Mouse (Mus musculus): ENCODE results near the gene Pip5k1c.

Gene Pip5k1c

DNA sequence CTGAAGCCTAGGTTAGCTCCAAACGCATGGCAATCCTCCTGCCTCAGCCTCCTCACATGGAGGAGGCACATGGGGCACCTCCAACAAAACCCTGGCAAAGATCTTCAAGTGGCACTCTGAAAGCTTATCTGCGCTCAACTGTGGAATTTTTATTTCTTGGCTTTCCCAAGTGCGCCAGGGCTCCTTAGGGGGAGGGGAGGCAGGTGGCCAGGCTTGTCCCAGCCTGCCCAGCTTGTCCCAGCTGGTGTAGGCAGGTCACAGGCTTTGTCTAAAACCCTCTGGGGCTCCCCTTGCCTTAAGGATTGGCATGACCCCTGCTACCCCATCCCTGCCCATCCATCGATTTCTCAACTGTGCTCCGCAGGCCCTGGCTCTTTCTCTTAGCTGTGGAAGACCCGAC, 8.6 kb upstream of the Pip5k1c start:
- no peak for DNase-seq (ENCODE audit: low spot score)

DNA sequence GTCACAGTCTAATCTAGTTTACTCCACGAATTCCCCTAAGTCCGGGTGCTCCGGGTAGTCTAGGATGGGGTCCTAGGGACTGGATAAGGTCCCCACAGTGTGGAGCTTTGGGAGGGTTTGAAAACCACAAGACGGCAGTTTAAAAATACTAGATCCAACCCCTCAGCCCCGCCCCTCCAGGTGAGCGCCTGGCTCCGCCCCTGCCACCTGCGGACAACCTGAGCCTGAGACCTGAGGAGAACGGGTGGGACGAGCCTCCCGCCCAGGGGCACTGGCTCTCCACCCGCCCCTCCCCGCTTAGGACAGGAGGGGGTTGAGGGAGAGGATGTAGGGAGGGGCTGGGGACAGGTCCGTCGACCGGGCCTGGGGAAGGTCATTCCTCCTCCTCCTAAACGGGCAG, 8.0 kb upstream of the Pip5k1c start:
- DNase-seq (ENCODE audit: low spot score): no peak

DNA sequence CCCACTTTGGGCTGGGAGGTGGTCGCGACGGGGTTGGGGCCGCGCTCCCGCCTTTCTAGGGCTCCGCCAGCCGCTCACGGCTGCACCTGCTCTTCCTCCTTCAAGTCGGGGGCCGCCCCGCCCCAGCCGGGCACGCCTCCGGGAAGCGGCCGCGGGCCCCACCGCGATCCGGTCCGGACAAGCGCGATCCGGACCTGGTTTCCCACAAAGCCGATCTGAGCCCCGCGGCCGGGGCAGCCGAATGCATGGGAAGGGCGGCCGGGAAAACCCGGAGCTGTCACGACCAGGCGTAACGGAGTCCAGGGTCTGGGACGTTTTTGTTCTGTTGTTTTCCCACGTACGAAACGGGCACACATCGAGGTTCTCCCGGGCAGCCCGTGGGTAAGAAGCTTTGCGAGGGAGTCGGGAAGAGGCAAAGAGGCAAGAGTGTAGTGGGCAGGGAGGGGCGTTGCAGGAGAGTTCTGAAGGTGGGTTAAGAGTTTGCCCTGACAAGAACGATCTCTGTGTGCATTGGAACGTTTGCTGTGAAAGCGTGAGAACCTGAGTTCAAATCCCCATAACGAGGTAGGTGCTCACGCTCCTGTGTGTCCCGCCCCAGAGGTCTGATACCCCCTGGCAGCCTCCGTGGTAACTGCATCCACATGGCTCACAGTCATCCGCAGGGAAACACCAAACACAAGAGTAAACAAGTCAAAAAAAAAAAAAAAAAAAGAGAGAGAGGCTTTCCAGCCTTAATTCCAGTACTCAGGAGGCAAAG, 6.9 kb upstream of the Pip5k1c start:
- DNase-seq (ENCODE audit: low spot score): peak; percentile 93

DNA sequence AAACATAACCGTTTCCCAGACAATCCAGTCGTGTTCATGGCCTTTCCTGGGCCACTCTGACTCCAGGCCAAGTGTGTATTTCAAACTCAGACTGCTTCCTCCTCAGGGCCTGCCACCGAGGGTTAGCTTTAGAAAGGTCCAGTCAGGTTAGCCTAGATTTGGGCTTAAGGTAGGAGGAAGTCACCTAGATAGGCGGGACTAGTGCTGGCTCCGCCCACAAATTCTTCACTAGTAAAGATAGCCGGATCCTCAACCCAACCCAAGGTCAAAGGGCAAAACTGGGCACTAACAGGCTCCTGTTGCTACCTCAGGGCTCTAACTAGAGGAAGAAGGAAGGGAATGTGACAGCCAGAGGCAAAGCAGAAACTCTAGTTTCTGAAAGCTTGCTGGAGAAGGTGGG, 6.2 kb upstream of the Pip5k1c start:
- DNase-seq (ENCODE audit: low spot score): no peak

DNA sequence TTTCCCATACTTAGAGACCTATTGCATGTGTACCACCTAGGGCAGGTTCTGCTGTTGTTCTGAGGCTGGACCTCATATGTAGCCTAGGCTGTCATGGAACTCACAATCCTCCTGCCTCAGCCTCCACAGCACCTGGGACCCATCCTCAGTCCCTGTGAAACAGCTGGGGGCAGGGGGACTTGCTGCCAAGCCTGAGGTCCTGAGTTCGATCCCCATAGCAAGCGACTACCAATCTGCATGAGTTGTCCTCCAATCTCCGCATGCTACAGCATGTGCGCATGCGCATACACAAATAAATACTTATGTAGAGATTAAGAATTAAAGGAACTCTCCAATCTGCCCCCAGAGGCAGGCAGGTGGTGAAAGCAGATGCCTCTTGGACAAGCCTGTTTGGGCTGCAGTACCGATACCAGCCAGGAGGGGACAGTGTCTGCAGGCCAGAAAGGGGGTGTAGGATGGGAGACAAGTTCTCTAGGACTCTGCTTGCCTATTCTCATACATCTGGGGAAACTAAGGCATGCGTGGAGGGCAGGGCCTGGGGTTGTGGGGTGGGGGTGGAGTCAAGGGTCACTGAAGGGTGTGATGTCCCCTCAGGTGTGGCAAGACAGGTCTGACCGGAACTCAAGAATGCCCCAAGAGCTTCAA, 5.1 kb upstream of the Pip5k1c start:
- peak; percentile 66 for DNase-seq (ENCODE audit: low spot score)

DNA sequence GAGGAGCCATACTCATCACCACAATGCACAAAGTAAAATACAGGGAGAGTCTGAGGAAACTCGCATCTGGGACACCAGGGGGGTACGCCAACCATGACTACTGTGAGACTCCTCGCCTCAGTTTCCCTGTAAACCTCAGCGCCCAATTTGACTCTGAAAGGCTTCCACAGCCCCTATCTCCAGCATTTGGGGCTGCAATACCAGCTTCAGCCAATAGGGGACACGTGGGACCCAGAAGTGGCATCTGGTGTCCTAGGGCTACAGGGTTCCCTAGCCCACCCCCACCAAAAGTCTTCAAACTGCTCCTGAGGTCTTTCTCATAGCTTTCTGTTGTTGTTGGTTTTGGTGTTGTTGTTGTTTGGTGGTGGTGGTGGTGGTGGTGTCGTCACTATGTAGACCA, 4.2 kb upstream of the Pip5k1c start:
- DNase-seq (ENCODE audit: low spot score): no peak

DNA sequence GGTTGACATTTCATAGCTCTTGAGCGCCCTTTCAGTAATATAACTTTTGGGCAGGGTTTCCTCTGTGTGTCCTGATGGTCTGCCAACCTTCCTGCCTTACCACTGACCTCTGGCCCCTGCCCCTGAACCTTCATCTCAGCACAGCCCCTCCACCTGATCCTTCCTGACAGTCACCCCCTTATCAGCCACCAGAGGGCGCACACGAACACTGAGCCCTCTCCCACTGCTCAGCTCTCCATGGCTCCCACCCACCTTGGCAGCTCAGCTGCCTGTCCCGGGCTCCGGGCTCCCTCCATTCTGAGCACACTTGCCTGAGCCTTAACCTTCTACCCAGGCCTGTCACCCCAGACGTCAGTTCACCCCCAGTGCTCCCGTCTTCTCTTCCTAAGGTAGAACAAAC, 3.5 kb upstream of the Pip5k1c start:
- peak; percentile 56 for DNase-seq (ENCODE audit: low spot score)

DNA sequence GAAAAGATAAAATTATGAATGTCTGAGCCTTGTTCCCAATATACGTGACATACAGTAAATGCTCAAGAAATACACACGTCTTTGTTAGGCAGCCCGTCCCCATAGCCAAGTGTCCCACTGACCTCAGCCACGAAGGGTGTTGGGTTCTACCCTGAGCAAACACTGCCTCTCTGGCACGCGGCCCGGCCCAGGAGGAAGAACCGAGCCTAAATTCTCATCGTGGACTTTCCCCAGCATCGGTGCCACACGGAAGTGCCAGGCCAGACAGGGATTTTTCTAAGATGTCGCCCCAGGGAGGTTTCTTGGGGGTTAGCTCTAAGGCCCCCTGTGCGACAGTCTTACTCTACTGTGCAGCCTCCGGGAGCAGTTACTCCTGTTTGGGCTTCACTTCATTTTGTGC, 3.0 kb upstream of the Pip5k1c start:
- DNase-seq (ENCODE audit: low spot score): no peak

DNA sequence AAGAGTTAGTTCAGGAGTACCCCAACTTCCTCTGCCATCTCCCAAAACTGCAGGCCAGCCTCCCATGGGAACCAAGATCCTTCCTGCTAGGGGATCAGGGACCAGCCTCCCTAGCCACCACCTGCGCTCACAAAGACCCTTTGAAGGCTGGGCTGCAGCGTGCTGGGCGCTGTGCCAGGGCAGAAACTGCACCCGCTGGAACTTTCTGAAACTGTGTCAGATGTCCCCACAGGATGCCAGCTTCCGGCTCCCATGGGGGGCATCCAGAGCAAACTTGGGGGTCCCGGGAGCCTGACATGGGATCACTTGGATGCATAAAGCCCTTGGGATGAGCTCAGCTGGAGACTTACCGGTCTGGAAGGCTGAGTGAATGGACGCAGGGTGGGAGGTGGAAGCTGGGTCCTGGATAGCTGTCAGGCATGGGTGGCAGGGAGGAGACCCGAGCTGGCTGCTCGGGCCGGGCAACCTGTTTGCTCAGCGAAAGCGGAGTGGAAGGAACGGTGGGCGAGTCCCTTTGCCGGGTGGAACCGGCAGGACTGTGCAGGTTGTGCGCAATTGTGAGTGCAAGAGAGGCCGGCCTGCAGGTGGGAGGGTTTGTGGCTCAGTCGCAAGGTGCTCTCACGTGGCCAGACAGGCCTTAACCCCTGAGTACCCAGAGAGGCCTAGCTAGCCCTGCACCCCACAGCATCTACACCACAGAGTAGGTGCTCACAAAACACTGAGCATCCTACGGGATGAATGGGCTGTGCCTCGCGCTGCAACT, 1.9 kb upstream of the Pip5k1c start:
- DNase-seq (ENCODE audit: low spot score): no peak

DNA sequence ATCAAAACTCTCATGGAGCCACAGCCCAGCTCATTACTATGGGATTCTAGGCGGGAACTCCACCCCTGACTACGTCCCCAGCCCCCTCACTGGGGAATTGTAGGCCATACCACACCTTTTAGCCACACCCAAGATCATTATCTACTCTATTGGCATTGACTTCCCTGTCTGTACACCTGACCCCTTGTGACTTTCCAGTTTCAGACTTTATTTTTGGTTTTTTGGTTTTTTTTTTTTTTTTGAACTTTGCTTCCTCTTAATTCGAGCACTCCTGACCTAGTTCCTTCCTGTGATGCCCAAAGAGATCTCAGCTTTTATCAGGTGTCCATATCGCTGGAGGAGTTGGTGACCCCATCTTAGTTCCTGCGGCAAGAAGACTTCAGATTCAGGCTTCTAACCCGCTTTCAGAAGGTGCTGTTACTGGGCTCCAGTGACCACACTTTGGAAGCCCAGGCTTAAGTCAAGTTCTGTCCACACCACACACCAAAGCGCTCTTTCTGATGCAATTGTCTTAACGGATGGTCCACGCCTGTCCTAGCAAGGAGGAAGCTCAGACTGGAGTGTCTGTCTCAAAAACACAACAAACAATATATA, 1.2 kb upstream of the Pip5k1c start, which contains the start of gene Tjp3:
Gene Tjp3, minus strand, starts transcription at position 71 of the 594 bp plus-strand sequence.
- no peak for DNase-seq (ENCODE audit: low spot score)

DNA sequence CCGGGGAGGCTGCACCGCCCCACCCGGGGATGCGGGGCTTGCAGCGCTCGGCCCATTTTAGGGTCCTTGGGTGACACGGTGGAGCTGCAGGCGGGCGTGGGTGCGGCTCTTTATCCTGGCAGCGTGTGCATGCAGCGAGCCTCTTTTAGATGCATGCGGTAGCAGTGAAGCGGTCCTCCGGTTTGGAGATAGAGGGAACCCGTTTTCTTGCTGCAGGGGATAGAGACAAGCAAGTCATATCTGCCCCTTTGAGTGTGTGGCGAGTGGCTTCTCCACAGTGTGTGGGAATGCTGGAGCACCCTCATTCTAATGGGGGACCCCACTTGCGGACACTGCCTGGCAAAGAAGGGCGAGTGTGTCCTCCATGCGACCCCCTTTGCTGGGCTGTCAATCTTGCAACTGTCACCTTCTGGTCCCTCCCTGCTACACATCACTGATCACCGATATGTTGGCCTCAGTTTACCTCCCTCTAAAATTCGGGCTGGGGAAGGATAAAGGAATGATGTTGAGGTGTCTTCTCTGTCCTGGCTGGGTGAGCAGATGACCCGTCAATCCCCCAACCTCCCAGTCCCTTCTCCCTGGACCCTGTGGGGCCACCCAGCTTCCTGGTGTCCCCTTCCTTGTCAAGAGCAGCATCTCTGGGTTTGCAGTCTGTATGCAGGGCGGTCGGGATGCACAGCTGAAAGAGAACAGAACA, 719 bp downstream of the Pip5k1c start:
- DNase-seq (ENCODE audit: low spot score): no peak

DNA sequence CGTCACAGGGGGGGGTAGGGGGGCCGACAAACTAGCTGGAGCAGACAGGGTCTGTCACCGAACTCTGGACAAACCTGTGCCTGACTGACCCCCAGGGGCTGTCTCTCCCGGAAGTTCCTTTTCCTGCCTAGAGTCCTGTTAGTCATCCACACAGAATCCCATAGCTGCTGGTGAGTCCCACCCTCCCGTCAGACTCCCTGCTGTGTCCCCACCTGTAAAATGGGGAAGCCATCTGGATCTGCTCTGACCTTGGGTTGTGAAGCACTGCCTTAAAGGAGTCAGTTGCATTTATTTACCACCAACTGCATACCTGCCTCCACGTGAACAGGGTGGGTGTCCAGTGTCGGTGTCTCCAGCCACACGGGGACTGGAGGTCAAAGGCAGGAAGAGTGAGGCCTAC, 1.7 kb downstream of the Pip5k1c start:
- no peak for DNase-seq (ENCODE audit: low spot score)

DNA sequence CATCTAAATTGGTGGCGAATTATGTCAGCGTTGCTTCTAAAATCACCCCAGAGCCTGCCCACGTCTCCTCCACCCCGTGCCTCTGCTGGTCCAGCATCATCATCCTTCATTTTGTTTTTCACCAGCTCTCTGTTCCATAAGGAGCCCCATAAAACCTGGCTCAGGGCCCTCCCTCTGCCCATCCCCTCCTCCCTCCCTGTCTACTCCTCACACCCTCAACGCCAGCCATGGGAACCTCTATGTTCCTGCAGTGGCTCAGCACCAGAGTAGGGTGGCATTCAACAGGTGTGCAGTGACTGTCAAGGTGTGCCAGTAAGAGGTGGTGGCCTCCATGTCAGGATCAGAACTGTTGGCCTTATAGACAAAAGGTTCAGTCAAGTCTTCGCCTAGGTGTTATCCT, 2.4 kb downstream of the Pip5k1c start:
- DNase-seq (ENCODE audit: low spot score): no peak

DNA sequence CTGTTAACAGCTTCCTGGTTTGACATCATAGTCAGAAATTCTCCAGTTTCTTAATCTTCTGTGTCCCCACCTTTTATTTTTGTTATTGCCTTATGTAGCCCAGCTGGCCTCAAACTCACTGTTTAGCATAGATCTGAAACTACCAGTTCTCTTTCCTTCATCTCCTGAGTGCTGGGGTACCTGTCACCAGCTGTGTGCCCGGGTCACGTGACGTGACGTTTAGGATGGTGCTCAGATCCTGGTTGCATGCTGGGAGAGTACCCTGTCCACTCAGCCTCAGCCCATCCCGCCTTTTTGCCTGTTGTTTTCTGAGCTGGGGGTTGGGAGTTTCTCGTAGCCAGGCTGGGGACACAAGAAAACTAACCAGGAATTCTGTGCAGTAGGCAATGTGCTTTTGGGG, 4.5 kb downstream of the Pip5k1c start:
- no peak for DNase-seq (ENCODE audit: low spot score)

DNA sequence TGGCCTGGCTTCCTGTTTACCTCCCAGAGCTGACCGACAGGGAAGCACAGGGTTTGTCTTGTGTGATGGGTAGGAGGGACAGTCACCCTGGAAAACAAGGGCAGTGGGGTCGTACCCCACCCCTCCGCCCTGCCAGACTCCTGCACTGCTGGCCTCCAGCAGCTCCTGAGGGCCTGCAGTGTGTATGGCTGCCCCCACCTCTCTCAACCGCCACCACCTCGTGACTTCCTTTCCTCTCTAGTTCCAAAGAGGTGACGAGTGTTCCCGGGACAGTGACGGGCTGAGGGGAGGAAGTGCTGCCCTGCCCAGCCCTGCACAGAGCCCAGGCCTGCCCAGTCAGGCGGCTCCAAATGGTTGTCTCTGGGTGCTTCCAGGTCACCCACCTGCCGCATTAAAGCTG, 5.1 kb downstream of the Pip5k1c start:
- no peak for DNase-seq (ENCODE audit: low spot score)

DNA sequence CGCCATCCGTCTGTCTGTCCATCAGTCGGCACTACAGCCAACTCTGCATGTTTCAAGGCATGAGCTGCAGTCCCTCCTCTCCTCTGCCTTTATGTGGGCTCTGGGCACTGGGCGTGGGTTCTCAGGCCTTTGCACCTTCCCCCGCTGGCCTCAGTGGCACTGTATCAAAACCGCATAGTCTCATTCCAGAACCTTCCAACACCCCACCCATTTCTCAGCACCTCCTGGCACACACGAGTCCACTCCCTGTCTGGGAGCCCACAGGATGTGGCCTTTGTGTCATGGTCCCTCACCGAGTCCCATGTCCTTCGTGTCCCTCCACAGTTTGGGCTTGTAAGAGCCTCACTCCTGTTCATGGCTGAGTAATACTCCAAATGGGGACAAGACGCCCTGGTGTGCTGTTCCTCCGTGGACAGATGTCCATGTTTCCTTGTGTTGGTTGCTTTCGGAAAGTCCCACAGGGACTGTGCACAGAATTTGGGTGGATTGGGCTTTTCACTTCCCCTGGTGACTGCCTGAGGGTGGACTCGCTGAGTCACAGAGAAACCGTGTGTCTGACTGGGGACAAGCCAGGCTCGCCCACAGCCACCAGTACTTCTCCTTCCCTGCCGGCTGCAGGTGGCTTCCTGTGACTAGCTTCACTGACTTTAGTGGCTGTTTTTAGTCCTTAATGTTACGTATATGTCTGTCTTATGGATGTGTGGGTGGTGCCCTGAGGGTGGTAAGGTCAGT, 5.8 kb downstream of the Pip5k1c start:
- DNase-seq (ENCODE audit: low spot score): no peak

DNA sequence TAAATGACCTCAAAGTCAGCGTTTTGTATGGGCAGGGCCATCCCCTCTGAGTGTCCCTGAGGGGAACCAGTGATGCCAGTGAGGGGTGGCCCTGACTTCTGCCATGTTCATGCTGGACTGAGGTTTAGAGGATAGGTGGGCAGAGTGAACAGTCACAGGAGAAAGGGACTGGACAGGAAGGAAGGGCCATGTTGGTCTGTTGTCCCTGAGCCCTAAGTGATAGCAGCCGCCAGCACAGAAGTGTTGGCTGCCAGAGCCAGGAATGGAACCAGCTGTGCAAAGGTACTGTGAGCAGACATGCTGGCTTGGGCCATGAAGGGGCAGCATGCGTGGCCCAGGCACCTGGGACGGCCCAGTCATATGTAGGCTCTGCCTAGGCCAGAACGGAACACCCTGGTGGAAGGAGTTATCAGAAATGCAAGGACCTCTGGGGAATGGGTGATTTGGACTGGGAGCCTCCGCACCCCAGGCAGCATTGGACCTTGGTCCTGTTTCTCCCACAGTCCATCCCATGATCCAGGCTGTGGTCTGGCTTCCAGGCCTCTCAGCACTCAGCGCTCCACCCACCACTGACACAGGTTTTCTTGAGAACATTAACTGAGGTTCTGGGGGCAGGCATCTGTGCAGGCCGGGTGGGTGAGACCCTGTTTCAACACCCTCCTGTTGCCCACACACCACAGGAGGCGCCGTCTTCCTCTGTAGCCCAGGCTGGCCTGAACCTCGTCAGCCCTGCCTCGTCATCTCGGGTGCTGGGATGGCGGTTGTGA, 7.0 kb downstream of the Pip5k1c start:
- DNase-seq (ENCODE audit: low spot score): no peak

DNA sequence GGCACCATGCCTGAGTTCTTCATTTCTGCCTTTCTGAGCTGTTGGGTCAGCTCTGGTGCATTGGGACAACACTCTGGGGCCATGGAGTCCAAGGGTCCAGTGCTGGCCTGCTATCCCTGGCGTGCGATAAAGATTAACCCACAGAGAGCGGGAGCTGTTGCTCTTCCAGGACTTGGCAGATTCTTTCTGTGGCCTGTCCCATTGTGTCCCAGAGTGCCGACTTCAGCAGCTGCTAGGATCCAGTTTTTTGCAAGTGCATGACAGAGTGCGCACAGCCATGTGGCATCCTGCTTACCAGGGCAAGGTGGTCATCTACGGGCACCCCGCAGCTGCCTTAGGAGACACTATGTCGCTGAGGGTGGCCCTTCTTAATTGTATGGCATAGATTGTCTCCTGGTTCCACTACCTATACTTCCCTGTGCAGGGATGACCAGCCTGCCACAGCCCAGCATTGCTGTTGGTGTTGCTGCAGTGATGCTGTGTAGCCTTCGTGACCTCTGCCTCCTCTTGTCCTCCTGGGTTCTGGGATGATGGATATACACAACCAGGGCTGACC, 7.7 kb downstream of the Pip5k1c start:
- no peak for DNase-seq (ENCODE audit: low spot score)

DNA sequence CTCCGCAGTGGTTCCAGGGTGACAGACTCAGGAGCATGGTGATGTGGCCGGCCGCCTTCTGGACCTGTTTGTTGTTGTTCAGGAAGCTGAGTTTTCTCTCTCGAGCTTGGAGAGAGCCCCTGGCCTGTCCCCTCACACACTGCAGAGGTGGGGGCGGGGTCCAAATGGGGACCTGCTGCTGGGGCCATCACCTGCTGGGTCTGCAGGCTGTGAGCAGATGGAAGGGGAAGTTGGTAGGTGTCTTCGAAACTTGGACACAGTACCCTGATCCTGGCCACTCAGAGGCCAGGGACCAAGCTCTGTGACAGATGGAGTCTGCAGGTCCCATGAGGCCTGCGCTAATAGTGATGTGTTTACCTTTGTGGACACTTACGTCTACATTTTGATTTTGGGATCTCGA, 8.6 kb downstream of the Pip5k1c start:
- DNase-seq (ENCODE audit: low spot score): no peak

DNA sequence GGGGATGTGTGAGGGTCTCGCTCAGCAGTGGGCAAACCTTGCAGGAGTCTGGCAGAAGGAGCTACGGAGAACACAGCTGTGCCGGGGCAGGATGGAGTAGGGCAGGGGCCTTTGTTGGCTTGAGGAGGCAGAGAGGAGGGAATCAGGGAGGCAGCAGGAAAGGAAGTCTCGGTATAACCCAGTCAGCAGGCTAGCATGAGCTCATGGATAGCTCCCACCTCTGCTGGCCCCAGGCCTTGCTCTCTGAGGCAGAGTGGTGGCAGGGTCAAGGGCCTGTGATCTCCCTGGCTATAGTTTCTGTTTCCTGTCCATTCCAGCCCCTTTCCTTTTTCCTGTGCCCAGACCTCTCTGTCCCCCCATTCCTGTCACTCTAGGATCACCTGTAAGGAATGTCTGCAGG, 9.5 kb downstream of the Pip5k1c start:
- DNase-seq (ENCODE audit: low spot score): no peak

Measured in ovary, postnatal 14 days (tissue).